Mouse (Mus musculus): ENCODE measurements around the gene Cep128. TPM values are rescaled to one million over a fixed set of nuclear protein-coding genes. Genes with fewer than 3 reads are reported as not detected.

Gene Cep128
- polyA plus RNA-seq, 1 experiment from 2014 or later, result 3.4 TPM

DNA sequence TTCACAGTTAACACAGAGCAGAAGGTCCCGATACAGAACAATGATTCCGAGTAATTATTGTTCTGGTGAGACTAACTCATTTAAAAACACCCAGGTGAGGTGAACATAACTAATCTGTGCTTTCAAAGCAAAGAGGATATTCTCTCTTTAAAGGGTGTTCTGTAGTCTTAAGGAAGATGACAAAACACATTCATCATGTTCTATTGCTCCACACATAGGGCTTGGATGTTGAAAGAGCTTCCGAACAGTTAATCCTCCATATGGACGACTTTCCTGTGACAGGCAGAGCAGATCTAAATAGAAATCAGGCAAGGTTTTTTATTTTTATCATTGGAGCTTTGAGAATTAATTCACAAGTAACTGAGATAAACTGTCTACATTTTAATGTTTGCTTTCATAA, 342.8 kb downstream of the Cep128 start:
- Histone ChIP-seq H3K27ac (replicated peaks) (no peak overlapping the region), H3K9ac (no peak overlapping the region), H3K4me2 (no peak overlapping the region), H3K36me3 (no peaks in the 10 kb centered on the region), H3K4me1 (replicated peaks) (no peaks in the 10 kb centered on the region; the same call in 1 of the 2 replicates), H3K9me3 (no peaks in the 10 kb centered on the region), H3K4me3 (no peak overlapping the region), H3K27me3 (no peaks in the 10 kb centered on the region)
- no peak for ATAC-seq (ENCODE audit: low read depth)
- WGBS, result 74% methylated on average over 4 of the region's 4 CpGs

DNA sequence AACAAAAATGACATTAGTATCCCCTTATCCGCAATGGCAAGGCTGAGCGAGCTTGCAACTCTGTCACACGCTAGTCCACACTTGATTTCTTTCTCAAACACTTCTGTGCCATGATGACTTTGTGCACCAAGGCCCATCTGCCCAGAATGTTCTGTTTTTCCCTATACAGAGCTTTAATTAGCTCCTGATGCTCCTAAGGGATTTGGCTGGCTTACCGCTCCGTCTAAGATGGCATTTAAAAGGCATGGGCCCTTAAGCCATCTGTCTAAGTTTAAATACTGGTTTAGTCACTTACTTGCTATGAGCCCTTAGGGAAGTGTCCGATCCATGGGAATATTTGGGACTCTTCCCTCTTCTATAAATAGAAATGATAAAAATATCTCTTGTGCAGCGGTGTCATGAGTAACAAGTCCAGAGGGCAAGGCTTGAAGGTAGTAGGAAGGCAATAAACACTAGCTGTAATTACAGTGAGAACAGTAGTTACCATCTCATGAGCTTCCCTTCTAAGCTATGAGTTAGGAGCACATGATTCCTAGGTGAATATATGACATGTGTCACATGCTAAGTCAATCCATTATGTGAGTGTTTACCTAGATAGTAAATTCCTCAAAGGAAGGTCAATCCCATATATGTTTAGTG, 343.8 kb downstream of the Cep128 start:
- no peak for ATAC-seq (ENCODE audit: low read depth)
- no peaks in the 10 kb centered on the region for H3K36me3 ChIP-seq
- H3K9me3 ChIP-seq, result no peaks in the 10 kb centered on the region
- H3K4me2 ChIP-seq, result no peak overlapping the region
- WGBS, result 62% methylated on average over 7 of the region's 7 CpGs
- H3K4me3 ChIP-seq, result no peak overlapping the region
- no peaks in the 10 kb centered on the region for H3K27me3 ChIP-seq
- no peak overlapping the region for H3K27ac ChIP-seq (replicated peaks)
- H3K4me1 ChIP-seq (replicated peaks), result no peaks in the 10 kb centered on the region; the same call in 1 of the 2 replicates
- no peak overlapping the region for H3K9ac ChIP-seq

DNA sequence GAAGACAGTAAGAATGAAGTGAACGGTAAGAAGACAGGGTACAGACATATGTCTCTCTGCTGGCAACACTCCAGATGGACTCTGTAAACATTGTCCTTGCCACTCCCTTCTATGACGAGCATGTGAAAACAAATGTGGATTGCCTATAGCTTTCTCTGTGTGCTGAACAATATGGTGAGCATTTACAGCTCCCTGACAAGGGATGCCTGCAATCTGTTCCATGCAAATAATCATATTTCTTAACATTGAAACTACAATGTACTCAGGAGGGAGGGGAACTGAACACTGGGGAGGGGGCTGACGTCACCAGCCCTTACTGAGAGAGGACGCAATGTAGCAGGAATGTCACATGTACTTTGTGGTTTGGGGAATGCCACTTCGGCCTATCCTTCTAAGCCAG, 355.1 kb downstream of the Cep128 start:
- no peaks in the 10 kb centered on the region for H3K4me1 ChIP-seq (replicated peaks)
- no peaks in the 10 kb centered on the region for H3K9me3 ChIP-seq
- no peaks in the 10 kb centered on the region for H3K36me3 ChIP-seq
- H3K4me2 ChIP-seq, result no peak overlapping the region
- WGBS, result 67% methylated on average over 5 of the region's 5 CpGs
- H3K9ac ChIP-seq, result no peak overlapping the region
- no peak for ATAC-seq (ENCODE audit: low read depth)
- no peak overlapping the region for H3K27ac ChIP-seq (replicated peaks)
- H3K4me3 ChIP-seq, result no peak overlapping the region
- no peaks in the 10 kb centered on the region for H3K27me3 ChIP-seq

DNA sequence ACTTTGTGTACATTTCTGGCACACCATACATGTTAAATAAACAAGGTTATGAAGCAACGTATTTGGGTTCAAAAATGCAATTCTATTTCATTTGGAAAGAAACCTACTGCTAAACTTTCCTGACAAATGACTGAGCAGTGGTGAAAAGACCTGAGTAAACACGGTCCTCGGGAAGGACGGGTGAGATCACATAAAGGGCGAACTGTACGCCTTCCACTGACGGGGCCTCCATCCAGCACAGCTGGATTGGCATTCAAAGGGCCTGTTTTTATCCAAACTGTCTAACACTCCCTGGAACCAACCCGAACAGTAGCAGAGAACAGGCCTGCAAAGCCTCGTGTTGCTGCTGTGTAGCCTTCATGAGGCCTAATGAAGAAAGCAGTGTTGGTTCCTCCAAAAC, 356.5 kb downstream of the Cep128 start:
- Histone ChIP-seq H3K9me3 (no peaks in the 10 kb centered on the region), H3K27ac (replicated peaks) (no peak overlapping the region), H3K4me3 (no peak overlapping the region), H3K4me1 (replicated peaks) (no peaks in the 10 kb centered on the region), H3K9ac (no peak overlapping the region), H3K27me3 (no peaks in the 10 kb centered on the region), H3K36me3 (no peaks in the 10 kb centered on the region), H3K4me2 (no peak overlapping the region)
- 86% methylated on average over 9 of the region's 9 CpGs for WGBS
- ATAC-seq (ENCODE audit: low read depth), result no peak

DNA sequence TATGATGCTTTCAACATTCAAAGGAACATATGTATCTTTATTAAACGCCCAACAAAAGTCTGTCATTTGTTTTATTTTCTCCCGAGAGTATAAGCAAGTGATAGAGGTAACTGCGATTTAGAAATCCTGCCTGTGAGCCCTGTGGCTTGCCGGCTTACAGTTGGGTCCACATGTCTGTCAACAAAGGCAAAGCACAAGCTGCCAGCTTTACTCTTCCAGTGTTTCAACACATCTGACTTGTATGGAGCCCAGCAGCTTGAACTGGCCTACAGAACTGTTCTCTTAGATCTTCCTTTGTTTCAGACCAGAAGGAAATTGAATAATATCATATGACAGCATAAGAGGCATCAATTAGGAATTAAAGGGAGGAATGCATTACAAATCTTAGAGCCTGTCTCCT, 357.1 kb downstream of the Cep128 start:
- ATAC-seq (ENCODE audit: low read depth), result no peak
- H3K36me3 ChIP-seq, result no peaks in the 10 kb centered on the region
- no peak overlapping the region for H3K27ac ChIP-seq (replicated peaks)
- 89% methylated on average over 4 of the region's 4 CpGs for WGBS
- H3K27me3 ChIP-seq, result no peaks in the 10 kb centered on the region
- no peak overlapping the region for H3K4me3 ChIP-seq
- no peak overlapping the region for H3K9ac ChIP-seq
- H3K4me2 ChIP-seq, result no peak overlapping the region
- no peaks in the 10 kb centered on the region for H3K9me3 ChIP-seq
- no peaks in the 10 kb centered on the region for H3K4me1 ChIP-seq (replicated peaks)

DNA sequence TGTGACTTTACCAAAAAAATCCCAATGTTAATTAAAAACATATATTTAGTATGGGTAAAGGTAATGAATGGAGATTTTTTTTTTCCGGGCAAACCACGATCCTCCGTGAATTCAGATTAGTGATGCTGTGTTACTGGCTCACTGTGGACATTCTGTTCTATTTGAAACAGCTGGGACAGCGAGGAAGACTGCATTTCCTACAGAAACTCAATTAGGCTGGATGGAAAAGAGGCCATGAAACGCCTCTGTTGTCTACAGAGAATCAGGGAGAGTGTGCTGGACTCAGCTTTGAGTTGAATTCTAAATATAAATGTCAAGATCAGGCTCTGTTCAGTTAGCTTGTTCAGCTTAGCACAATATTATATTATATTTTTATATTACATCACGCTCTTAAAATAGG, 369.1 kb downstream of the Cep128 start:
- WGBS, result 76% methylated on average over 6 of the region's 6 CpGs
- Histone ChIP-seq H3K4me2 (no peak overlapping the region), H3K4me3 (no peak overlapping the region), H3K9me3 (no peaks in the 10 kb centered on the region), H3K27me3 (no peaks in the 10 kb centered on the region), H3K9ac (no peak overlapping the region), H3K4me1 (replicated peaks) (0 out of 2 replicates have a peak, but pooled peaks cover 4% of the 10 kb centered on the region), H3K27ac (replicated peaks) (no peak overlapping the region), H3K36me3 (no peaks in the 10 kb centered on the region)
- no peak for ATAC-seq (ENCODE audit: low read depth)

DNA sequence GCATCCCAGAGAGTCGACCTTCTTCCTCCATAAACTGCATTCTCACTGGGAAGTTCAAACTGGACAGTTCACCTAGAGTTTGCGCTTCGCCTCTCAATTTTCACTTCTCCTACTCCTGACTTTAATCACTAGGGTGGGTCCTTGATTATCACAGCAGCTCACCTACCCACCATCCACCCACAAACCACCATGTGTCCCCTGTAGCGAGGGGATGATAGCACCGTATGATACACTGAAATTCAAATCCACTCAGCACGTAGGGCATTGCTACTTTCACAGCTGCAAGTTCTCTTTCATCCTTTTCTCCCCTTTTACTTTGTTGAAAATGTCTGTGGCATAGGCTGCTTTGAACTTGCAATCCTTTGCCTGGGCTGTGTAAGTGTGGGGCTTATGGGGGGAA, 371.2 kb downstream of the Cep128 start:
- H3K9ac ChIP-seq, result no peak overlapping the region
- no peak overlapping the region for H3K4me3 ChIP-seq
- ATAC-seq (ENCODE audit: low read depth), result no peak
- H3K27me3 ChIP-seq, result no peaks in the 10 kb centered on the region
- WGBS, result 87% methylated on average over 6 of the region's 6 CpGs
- H3K4me1 ChIP-seq (replicated peaks), result 0 out of 2 replicates have a peak, but pooled peaks cover 4% of the 10 kb centered on the region
- no peak overlapping the region for H3K4me2 ChIP-seq
- no peaks in the 10 kb centered on the region for H3K36me3 ChIP-seq
- H3K27ac ChIP-seq (replicated peaks), result no peak overlapping the region
- H3K9me3 ChIP-seq, result no peaks in the 10 kb centered on the region

DNA sequence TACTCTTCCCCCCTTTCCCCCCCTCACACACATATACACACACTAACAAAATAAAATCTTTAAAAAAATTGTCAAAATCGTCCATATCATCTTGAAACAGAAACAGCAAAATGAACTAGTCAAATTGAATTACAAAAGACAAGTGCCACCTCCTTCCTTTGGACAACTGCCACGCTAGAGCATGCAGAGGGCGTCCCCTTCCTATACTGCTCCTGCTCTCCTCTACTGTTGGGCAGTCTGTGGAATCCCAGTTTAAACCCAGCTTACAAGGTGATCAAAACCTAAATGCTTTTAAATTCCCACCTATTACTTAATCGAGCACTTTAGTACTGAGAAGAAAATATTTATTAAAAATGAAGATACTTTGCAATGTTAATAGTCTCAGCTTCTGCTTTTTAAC, 372.0 kb downstream of the Cep128 start:
- no peak overlapping the region for H3K4me2 ChIP-seq
- H3K27ac ChIP-seq (replicated peaks), result no peak overlapping the region
- H3K4me3 ChIP-seq, result no peak overlapping the region
- 57% methylated on average over 4 of the region's 4 CpGs for WGBS
- H3K36me3 ChIP-seq, result no peaks in the 10 kb centered on the region
- no peak overlapping the region for H3K9ac ChIP-seq
- ATAC-seq (ENCODE audit: low read depth), result no peak
- no peaks in the 10 kb centered on the region for H3K27me3 ChIP-seq
- 0 out of 2 replicates have a peak, but pooled peaks cover 4% of the 10 kb centered on the region for H3K4me1 ChIP-seq (replicated peaks)
- H3K9me3 ChIP-seq, result no peaks in the 10 kb centered on the region

DNA sequence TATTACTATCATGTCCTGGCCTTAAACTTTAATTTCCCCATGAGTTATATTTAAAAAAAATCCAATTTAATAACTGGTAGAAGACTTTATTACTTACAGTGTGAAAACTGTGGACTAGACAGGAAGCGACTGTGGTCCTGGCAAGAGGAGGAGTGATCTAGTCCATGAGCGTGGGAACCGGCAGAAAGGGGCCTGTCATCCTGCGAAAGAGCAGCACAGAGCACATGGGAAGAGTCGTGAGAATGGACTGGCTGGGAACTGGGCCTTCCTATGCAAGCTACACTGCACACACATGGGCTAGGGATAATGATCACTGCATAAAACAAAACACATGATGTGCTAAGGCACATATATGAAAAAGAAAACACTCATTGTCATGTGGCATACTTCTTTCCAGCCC, 375.5 kb downstream of the Cep128 start:
- Histone ChIP-seq H3K9me3 (no peaks in the 10 kb centered on the region), H3K4me3 (no peak overlapping the region), H3K27ac (replicated peaks) (no peak overlapping the region), H3K9ac (no peak overlapping the region), H3K4me2 (no peak overlapping the region), H3K27me3 (no peaks in the 10 kb centered on the region), H3K4me1 (replicated peaks) (no peaks in the 10 kb centered on the region), H3K36me3 (no peaks in the 10 kb centered on the region)
- 91% methylated on average over 5 of the region's 5 CpGs for WGBS
- ATAC-seq (ENCODE audit: low read depth), result no peak

DNA sequence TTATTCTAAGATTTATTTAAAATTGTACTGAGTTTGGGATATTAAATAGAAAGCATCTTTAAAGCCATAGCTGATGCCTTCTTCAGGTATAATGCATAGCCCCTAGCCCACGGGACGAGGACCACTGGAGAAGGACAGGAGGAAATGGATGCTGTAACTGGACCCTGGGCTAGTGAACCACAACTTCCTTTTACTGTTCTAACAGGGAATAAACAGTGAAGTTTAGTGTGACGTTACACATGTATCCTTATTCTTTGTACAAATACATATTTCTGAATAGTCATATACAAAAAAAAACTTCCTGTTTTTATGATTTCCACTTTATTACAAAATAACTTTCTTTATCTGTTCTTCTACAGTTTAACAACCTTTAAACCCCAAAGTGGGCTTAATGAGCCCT, 376.0 kb downstream of the Cep128 start:
- H3K27me3 ChIP-seq, result no peaks in the 10 kb centered on the region
- H3K36me3 ChIP-seq, result no peaks in the 10 kb centered on the region
- no peak for ATAC-seq (ENCODE audit: low read depth)
- no peak overlapping the region for H3K9ac ChIP-seq
- H3K4me3 ChIP-seq, result no peak overlapping the region
- no peak overlapping the region for H3K4me2 ChIP-seq
- no peak overlapping the region for H3K27ac ChIP-seq (replicated peaks)
- no peaks in the 10 kb centered on the region for H3K9me3 ChIP-seq
- 85% methylated on average over 3 of the region's 3 CpGs for WGBS
- H3K4me1 ChIP-seq (replicated peaks), result no peaks in the 10 kb centered on the region

DNA sequence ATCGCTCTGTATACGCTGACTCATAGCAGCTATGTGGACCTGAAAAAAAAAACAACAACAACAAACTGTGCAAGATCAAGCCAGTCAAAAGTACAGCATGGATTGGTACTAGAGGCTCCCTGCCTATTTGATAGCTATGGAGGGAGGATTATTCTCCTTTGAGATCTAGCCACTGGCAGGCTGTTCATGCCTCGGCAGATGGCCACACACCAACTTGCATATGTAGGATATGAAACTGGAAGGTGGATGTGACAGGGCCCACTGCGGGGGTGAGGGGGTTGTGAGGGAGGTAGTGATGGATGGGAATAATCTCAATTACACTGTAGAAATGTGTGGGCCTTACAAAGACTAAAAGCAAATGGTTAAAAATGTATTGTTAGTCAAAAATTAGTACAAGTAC, 386.7 kb downstream of the Cep128 start:
- H3K9ac ChIP-seq, result no peak overlapping the region
- ATAC-seq (ENCODE audit: low read depth), result no peak
- no peaks in the 10 kb centered on the region for H3K27me3 ChIP-seq
- H3K4me3 ChIP-seq, result no peak overlapping the region
- H3K27ac ChIP-seq (replicated peaks), result no peak overlapping the region
- WGBS, result 93% methylated on average over 4 of the region's 4 CpGs
- H3K4me1 ChIP-seq (replicated peaks), result no peaks in the 10 kb centered on the region
- H3K36me3 ChIP-seq, result no peaks in the 10 kb centered on the region
- H3K4me2 ChIP-seq, result no peak overlapping the region
- H3K9me3 ChIP-seq, result no peaks in the 10 kb centered on the region

DNA sequence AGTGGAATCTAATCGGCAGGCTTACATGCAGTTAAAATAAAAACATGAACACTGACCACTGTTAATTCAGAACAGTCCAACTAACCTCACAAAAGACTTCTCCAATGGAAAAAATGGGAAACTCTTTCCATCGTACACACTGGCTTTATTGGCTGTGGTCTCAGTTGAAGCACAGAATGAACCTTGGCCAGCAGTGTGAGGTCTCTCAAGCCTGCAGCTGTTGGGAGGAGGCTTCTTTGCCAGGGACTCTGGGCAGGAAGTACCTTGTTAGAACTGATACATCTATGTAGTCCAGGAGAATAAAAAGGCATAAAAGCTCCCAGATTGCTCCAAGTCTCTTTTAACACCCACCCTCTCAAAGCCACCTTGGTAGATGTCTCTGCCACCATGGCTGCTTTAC, 390.9 kb downstream of the Cep128 start:
- no peak overlapping the region for H3K4me2 ChIP-seq
- no peaks in the 10 kb centered on the region for H3K27me3 ChIP-seq
- no peaks in the 10 kb centered on the region for H3K36me3 ChIP-seq
- no peaks in the 10 kb centered on the region for H3K9me3 ChIP-seq
- H3K27ac ChIP-seq (replicated peaks), result no peak overlapping the region
- no peaks in the 10 kb centered on the region for H3K4me1 ChIP-seq (replicated peaks)
- 82% methylated on average over 2 of the region's 2 CpGs for WGBS
- H3K4me3 ChIP-seq, result no peak overlapping the region
- ATAC-seq (ENCODE audit: low read depth), result no peak
- no peak overlapping the region for H3K9ac ChIP-seq

DNA sequence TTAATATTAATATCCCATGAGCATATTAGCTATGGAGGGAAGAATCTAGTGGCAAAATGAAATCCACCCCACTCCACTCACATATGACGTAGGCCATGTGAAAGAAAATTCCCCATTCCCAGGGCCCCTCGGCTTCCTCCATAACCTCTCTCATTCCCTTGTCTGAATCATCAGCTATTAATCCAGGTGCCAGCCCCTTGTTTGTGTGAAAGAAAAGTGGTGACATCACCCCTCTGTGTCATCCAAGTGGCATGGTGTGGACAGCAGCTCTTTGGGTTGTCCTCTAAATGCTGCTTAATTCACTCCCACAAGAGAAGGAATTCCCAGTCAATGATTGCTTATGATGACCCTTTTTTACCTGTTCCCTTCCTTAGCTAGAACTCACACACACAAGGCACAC, 396.4 kb downstream of the Cep128 start:
- ATAC-seq (ENCODE audit: low read depth), result no peak

More for the DNA sequence above, 396.4 kb downstream of the Cep128 start:
- WGBS, result 81% methylated on average over 2 of the region's 2 CpGs
- Histone ChIP-seq H3K4me1 (replicated peaks) (no peaks in the 10 kb centered on the region), H3K4me2 (no peak overlapping the region), H3K27ac (replicated peaks) (no peak overlapping the region), H3K27me3 (no peaks in the 10 kb centered on the region), H3K9ac (no peak overlapping the region), H3K36me3 (no peaks in the 10 kb centered on the region), H3K9me3 (no peaks in the 10 kb centered on the region), H3K4me3 (no peak overlapping the region)
